Mouse (Mus musculus): ENCODE results near the gene Serbp1. TPM values are rescaled to one million over a fixed set of nuclear protein-coding genes. Genes with fewer than 3 reads are reported as not detected.
"Not testable (repeated sequence)": the region's sequence is repeated elsewhere in the genome, so short reads cannot be mapped to it uniquely, and the experiment has no call there.

The Serbp1 gene
- 100 to 1,000 TPM; 285 to 307 TPM for polyA plus RNA-seq (2017; shearing (Covaris generic))

DNA sequence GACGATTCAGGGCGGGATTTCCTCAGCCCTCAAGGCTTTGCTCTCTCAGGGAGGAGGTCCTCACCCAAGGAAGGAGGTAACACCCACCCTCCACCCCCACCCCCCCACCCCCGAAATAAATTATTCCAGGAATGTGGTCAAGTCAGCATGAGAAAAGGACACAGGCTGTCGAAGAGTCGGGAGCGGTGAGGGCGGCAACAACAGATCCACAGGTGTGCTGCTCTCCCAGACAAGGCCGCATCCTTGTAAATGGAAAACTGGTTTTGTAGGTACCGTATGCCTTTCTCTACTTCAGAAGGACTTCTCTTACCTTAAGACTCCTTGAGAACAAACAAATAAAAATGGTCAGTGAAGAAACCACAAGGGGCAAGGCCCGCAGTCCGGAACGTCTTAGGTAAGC is at the start of gene Serbp1:
Gene Serbp1, plus strand, starts transcription at position 200 of the 400 bp plus-strand sequence.
- no peak for ATAC-seq

DNA sequence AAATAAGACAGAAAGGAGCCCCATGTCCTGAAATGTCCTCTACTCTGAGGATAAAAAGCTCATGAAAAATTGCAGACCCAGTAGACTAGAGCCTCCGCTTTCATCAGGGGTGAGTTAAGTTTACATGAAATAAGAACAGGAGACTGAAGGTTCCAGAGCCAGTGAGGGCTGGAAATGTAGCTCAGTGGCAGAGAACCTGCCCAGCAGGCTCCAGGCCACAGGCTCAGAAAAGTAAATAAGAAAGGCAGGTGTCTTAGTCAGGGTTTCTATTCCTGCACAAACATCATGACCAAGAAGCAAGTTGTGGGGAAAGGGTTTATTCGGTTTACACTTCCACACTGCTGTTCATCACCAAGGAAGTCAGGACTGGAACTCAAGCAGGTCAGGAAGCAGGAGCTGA is 44.4 kb upstream of the Serbp1 start:
- ATAC-seq, result no peak

DNA sequence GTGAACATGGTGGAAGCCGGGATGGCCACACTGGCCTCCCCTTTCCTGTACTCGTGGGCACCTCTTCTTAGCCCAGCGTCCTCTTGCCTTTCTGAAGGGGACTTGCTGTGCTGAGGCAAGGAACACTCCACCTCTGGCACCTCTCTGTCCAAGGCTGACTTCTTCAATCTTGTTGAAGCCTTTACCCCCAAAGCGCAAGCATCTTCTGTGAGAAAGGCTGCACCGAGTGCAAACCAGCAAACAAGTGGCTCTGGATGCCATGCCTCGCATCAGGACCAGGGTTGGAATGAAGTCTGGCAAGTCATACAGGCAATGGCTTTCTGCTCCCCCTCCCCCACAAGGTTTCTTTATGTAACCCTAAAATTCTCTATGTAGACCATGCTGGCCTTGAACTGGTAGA is 43.4 kb upstream of the Serbp1 start:
- ATAC-seq, result no peak

DNA sequence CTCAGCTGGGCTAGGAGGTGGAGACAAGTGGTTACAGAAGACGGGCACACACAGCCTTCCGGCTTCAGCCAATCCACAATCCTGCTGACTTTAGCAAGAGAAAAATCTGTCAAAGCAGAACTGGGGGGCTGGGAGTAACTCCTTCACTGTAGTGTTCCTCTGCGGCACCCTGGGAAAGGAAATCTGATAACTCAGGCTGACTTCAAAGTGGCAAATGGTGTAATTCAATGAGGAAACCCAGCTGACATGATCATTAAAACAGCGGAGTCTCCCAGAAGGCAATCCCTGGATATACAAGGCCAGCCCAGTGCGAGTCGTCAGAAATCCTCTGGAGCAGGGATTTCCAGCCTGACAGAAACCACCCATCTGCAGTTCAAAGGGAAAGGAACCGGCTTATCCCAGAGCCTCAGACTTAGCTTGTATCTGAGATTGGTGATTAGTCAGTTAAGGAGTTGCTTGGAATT is 42.8 kb upstream of the Serbp1 start:
- ATAC-seq, result no peak

DNA sequence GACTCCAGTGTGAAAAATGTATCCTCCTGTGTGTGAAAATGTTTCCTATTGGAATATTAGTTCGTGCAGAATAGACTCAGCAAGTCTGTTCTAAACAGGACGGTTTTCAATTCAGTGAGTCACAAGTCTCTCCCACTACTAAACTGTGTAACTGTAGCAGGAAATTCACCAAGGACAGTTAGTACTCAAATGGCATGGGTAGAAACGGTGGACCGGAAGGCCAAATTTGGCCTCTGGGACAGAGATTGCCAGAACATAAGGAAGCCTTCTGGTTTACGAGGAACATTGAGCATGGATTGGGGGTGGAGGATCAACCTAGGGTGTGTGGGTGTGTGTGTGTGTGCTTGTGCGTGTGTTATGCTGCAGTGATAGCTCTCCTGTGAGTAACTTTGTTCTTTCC is 41.2 kb upstream of the Serbp1 start:
- no peak for ATAC-seq

- no peak for ATAC-seq
These were observed 39.9 kb upstream of the Serbp1 start for GRCm38 (mm10) chr6:67198085-67198484.

DNA sequence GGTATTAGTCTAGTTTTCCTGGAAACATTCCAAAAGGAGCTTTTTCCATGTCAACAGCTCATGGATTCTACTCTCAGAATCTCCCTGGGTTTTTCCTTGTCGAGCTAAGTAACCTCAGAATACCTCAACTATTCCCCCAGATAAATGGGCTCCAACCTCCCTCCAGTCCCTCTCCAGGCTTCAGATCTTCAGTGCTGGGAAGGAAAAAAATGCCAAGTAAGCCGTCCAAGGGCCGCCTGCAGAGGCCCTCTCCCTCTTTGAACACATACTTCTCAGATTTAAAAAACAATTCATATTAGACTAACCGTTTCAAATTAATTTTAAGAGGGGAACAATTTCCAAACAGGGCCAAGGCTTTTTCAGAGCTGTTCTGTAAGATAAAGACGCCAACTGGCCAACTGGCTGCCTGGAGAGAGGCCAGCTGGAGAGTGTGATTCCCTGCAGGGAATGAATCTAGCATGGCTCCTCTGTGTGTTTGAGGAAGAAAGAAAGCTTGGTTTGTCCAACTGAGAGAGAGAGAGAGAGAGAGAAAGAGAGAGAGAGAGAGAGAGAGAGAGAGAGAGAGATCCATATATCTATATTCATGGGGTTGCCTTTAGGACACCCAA is 37.2 kb upstream of the Serbp1 start:
- no peak for ATAC-seq

DNA sequence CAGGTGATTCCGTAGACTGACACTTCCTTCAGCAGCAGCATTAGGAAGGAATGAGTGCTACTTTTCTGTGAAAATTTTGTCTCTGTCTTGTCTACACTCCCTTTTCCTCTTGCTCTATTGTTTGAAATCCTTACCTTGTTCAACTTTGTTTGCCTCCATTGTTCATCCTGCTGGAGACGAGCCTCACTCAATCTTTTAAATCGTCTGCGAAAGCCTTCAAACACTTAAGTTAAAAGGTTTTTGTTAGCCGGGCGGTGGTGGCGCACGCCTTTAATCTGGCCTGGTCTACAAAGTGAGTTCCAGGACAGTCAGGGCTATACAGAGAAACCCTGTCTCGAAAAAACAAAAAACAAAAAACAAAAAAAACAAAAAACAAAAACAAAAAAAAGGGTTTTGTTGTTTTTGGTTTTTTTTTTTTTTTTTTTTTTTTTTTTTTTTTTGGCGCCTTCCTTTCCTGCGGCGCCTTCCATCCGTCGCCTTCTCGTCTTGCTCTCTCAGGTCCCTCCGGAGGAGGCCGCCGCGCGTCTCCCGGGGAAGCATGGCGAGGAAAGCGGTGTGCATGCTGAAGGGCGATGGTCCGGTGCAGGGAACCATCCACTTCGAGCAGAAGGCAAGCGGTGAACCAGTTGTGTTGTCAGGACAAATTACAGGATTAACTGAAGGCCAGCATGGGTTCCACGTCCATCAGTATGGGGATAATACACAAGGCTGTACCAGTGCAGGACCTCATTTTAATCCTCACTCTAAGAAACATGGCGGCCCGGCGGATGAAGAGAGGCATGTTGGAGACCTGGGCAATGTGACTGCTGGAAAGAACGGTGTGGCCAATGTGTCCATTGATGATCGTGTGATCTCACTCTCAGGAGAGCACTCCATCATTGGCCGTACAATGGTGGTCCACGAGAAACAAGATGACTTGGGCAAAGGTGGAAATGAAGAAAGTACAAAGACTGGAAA is 32.6 kb upstream of the Serbp1 start:
- no peak for ATAC-seq

DNA sequence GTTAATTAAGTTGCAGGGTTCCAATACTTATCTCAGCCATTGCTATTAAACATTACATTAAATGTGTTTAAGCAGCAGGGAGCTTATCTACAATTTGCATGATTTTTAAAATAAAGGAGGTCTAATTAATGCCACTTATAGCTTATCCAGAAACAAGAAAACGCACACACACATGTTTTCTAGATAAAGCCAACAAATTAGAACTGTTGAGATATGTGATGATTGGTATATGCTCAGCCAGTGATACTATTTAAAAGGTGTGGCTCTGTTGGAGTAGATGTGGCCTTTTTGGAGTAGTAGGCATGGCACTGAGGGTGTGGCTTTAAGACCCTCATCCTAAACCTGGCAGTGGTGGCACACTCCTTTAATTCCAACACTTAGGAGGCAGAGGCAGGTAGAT is 25.6 kb upstream of the Serbp1 start:
- ATAC-seq, result no peak

- no peak for ATAC-seq
These were observed 24.4 kb upstream of the Serbp1 start for GRCm38 (mm10) chr6:67213429-67214098.

DNA sequence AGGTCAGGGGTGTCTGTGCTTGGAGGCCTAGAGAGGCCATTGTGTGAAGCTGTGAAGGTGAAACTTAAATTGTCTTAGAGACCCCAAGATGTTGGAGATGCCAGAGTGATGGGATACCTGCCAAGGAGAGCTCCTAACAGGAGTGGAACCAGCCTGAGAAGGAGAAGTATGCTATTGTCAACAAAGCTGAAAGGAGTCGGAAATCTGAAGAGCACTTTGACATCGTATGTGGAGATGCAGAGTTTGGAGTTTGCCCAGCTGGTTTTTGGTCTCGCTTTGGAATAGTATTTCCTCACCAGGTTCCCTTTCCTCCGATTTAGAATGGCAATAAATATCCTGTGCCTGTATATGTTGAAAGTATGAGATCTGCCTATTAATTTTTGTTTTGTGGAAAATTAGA is 20.6 kb upstream of the Serbp1 start:
- no peak for ATAC-seq

GRCm38 (mm10) chr6:67217846-67218245 is 20.1 kb upstream of the Serbp1 start:
- no peak for ATAC-seq

DNA sequence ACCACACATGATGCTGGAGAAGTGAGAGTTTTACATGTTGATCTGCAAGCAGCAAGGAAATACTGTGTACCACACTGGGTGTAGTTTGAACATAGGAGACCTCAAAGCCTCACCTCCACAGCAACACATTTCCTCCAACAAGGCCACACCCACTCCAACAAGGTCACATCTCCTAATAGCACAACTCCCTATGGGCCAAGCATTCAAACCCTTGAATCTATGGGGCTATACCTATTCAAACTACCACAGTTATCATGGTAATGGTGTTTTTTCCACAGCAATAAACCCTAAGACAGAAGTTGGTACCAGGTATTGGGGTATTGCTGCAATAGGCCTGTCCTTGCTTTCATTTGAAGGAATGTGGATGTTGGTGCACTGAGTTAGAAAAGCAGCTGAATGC is 19.4 kb upstream of the Serbp1 start:
- no peak for ATAC-seq

GRCm38 (mm10) chr6:67219931-67220330 is 18.0 kb upstream of the Serbp1 start:
- ATAC-seq, result not testable (repeated sequence)

GRCm38 (mm10) chr6:67220731-67221130 is 17.2 kb upstream of the Serbp1 start:
- no peak for ATAC-seq

DNA sequence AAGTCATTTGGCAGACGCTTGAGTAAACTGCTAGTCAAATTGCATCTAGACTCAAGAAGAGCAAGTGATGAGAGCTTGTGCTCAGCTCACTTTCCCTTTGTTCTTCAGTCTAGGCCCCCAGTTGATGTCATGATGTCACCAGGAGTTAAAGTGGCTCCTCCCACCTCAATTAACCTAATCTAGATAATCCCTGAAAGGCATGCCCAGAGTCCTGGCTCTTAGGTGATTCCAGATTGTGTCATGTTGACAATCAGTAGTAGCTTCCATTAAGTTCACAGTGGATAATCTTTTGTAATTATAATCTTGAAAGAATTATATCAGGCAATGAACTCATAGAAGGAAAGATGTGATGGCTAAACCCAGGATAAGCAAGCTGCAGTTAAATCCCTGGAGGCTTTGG is 14.9 kb upstream of the Serbp1 start:
- no peak for ATAC-seq

- no peak for ATAC-seq
These were observed 14.5 kb upstream of the Serbp1 start for GRCm38 (mm10) chr6:67223499-67223898.

DNA sequence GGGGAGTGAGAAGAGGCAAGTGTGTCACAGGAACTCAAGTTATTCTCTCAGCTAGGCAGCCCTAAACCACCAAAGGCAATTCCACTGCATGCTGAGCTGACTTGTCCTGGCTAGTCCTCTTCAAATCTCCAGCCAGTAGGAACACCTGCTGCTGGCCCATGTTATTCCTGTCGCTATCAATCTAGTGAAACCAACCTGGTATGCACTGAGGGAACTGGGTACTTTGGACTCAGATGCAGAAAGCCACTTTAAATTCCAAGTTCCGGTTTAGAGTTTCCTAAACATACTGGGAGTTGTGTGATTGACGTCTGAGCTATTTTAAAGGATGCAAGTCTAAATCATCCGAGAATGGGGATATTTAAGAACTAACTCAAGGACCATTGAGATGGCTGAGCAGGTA is 11.7 kb upstream of the Serbp1 start:
- no peak for ATAC-seq

GRCm38 (mm10) chr6:67228459-67229107 is 9.4 kb upstream of the Serbp1 start:
- ATAC-seq, result no peak

DNA sequence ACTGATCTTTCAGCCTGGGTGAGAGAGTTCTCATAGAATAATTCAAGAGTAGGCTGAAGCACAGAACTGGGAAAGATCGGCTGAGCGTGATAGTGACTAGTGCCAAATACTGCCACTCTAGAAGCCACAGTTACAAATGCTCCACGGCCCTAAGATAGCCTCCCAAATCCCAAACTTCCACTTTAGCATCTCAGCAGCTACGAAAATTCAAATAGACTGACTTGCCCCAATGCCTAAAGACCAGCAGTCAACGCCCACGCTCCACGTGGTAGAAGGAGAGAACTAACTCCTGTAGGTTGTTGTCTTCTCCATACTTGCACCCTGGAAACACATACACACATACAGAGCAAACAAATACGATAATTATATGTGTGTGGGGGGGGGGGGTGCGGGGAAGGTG is 8.5 kb upstream of the Serbp1 start:
- ATAC-seq, result no peak

DNA sequence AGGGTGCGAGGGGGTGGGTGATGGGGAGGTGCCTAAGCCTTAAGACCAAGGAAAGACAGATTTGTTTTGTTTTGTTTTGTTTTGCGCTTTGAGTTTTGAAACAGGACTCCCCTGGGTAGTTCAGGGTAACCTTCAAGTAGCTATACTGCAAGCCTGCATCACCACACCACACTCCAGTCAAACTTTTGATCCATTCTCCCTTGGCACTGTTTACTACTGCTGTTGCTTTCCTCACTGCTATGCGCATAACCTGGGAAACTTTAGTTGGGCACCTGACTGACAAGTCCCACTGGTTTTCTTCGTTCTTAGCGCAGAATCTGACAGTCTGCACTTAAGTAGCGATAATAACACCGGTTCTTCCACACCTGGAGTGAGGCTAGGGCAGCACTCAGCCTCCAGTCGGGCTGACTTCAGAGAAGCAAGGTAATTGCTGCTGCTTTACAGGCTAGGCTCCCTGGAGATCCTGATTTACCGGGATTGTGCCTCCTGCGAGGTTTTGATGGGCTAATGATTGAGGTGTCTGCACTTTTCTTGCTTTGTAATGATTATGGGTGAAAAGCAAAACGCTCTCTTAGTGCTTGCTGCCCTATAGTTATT is 8.0 kb upstream of the Serbp1 start:
- no peak for ATAC-seq

- no peak for ATAC-seq
These were observed 7.0 kb upstream of the Serbp1 start for GRCm38 (mm10) chr6:67230950-67231349.
